Mouse (Mus musculus) forebrain, embryonic 16.5 days (tissue): Measurements from ENCODE around the gene Nectin2. TPM values are rescaled to one million over a fixed set of nuclear protein-coding genes. Genes with fewer than 3 reads are reported as not detected.

Experiments used
- ATAC-seq: fragments of 200-750 bp; cut with Nextera tagmentation; 2 replicates; pipeline ENCODE4 v1.8.0; 2017; ENCODE audit warnings: mild to moderate bottlenecking, moderate library complexity
- H3K27ac ChIP-seq: fragments of 300-500 bp; sonication (generic); 2 replicates; pipeline ENCODE4 v1.5.1; 2014; ENCODE audit warnings: low read length, control low read depth
- H3K27me3 ChIP-seq: fragments of 300-500 bp; sonication (generic); replicated peaks from 2 replicates; pipeline ENCODE4 v1.6.1; 2014; ENCODE audit warnings: low read length; ENCODE audit not compliant: control insufficient read depth, insufficient read depth
- H3K36me3 ChIP-seq: fragments of 300-500 bp; sonication (generic); 2 replicates; pipeline ENCODE4 v1.6.1; 2014; ENCODE audit not compliant: control insufficient read depth, insufficient read depth
- H3K4me1 ChIP-seq: fragments of 300-500 bp; sonication (generic); replicated peaks from 2 replicates; pipeline ENCODE4 v1.6.1; 2014; ENCODE audit warnings: low read length; ENCODE audit not compliant: control insufficient read depth, insufficient read depth
- H3K4me2 ChIP-seq: fragments of 300-500 bp; sonication (generic); 2 replicates; pipeline ENCODE4 v1.6.1; 2014; ENCODE audit warnings: mild to moderate bottlenecking, low read length, control low read depth
- H3K4me3 ChIP-seq: fragments of 300-500 bp; sonication (generic); replicated peaks from 2 replicates; pipeline ENCODE4 v1.5.1; 2014; ENCODE audit warnings: mild to moderate bottlenecking, low read length, control low read depth
- H3K9ac ChIP-seq: fragments of 300-500 bp; sonication (generic); replicated peaks from 2 replicates; pipeline ENCODE4 v1.6.1; 2014; ENCODE audit warnings: low read depth, low read length, control low read depth
- H3K9me3 ChIP-seq: fragments of 300-500 bp; sonication (generic); 2 replicates; pipeline ENCODE4 v1.6.1; 2016; ENCODE audit warnings: low read length; ENCODE audit not compliant: control insufficient read depth
- WGBS: fragments of 180-500 bp; shearing (Covaris S2); extraction: QIAGEN DNeasy Blood & Tissue Kit; methylation state at CpG from one replicate; pipeline ENCODE4 v1.1.7; 2014; 5-methylcytosine and 5-hydroxymethylcytosine counted together
- polyA plus RNA-seq: library from polyadenylated mRNA; unstranded; fragments of >200 nt; fragmentation: Nextera tagmentation; extraction: Ambion mirVana; gene quantifications from 2 replicates; pipeline ENCODE4 v1.2.1, GENCODE M21; 2015

Gene Nectin2
- polyA plus RNA-seq, 1 experiment from 2014 or later: 48.4 TPM

- H3K9me3 ChIP-seq: no peaks in the 10 kb centered on the region
- peak overlapping the region; percentile 55 for H3K4me2 ChIP-seq
- peak overlapping the region; percentile 48 for H3K9ac ChIP-seq
- peaks cover 9% of the 10 kb centered on the region for H3K4me1 ChIP-seq
- H3K27ac ChIP-seq: no peak overlapping the region
- no peaks in the 10 kb centered on the region for H3K36me3 ChIP-seq
- WGBS: under 1% methylated on average over 28 of the region's 28 CpGs
- peaks cover 28% of the 10 kb centered on the region for H3K27me3 ChIP-seq
- ATAC-seq: peak; percentile 77
- H3K4me3 ChIP-seq: peak overlapping the region; percentile 39
Observed at GRCm38 (mm10) chr7:19770375-19770754, 20.1 kb upstream of the Nectin2 start.

GRCm38 (mm10) chr7:19769434-19770374 is 19.4 kb upstream of the Nectin2 start:
- ATAC-seq: no peak; the same call in 1 of the 2 replicates
- H3K4me1 ChIP-seq: peaks cover 9% of the 10 kb centered on the region
- no peak overlapping the region for H3K27ac ChIP-seq
- no peaks in the 10 kb centered on the region for H3K9me3 ChIP-seq
- peak overlapping the region; percentile 48 for H3K9ac ChIP-seq
- no peaks in the 10 kb centered on the region for H3K36me3 ChIP-seq
- peak overlapping the region; percentile 55 for H3K4me2 ChIP-seq
- 9% methylated on average over 16 of the region's 16 CpGs for WGBS
- H3K27me3 ChIP-seq: peaks cover 28% of the 10 kb centered on the region
- H3K4me3 ChIP-seq: peak overlapping the region; percentile 39

- Histone ChIP-seq H3K4me1 (peaks cover 9% of the 10 kb centered on the region), H3K27me3 (peaks cover 28% of the 10 kb centered on the region), H3K27ac (no peak overlapping the region), H3K4me2 (no peak overlapping the region), H3K36me3 (no peaks in the 10 kb centered on the region), H3K4me3 (no peak overlapping the region), H3K9ac (no peak overlapping the region), H3K9me3 (no peaks in the 10 kb centered on the region)
- WGBS: 30% methylated on average over 4 of the region's 4 CpGs
- ATAC-seq: no peak
Observed at GRCm38 (mm10) chr7:19769001-19769400, 18.7 kb upstream of the Nectin2 start.

GRCm38 (mm10) chr7:19768251-19768650 is 18.0 kb upstream of the Nectin2 start:
- H3K4me2 ChIP-seq: no peak overlapping the region
- H3K27ac ChIP-seq: no peak overlapping the region
- H3K27me3 ChIP-seq: peaks cover 28% of the 10 kb centered on the region
- no peak for ATAC-seq
- no peak overlapping the region for H3K4me3 ChIP-seq
- H3K9me3 ChIP-seq: no peaks in the 10 kb centered on the region
- no peak overlapping the region for H3K9ac ChIP-seq
- 68% methylated on average over 14 of the region's 14 CpGs for WGBS
- H3K36me3 ChIP-seq: no peaks in the 10 kb centered on the region
- H3K4me1 ChIP-seq: peaks cover 9% of the 10 kb centered on the region

- H3K9me3 ChIP-seq: no peaks in the 10 kb centered on the region
- H3K27ac ChIP-seq: no peak overlapping the region
- H3K4me1 ChIP-seq: no peaks in the 10 kb centered on the region
- WGBS: 96% methylated on average over 8 of the region's 9 CpGs
- no peak for ATAC-seq
- H3K4me3 ChIP-seq: no peak overlapping the region
- no peak overlapping the region for H3K4me2 ChIP-seq
- H3K36me3 ChIP-seq: no peaks in the 10 kb centered on the region
- H3K27me3 ChIP-seq: peaks cover 7% of the 10 kb centered on the region
- no peak overlapping the region for H3K9ac ChIP-seq
Observed at GRCm38 (mm10) chr7:19764581-19764980, 14.3 kb upstream of the Nectin2 start.

GRCm38 (mm10) chr7:19763829-19764477 is 13.7 kb upstream of the Nectin2 start:
- 88% methylated on average over 13 of the region's 13 CpGs for WGBS
- Histone ChIP-seq H3K4me3 (no peak overlapping the region), H3K27me3 (peaks cover under 1% of the 10 kb centered on the region; the same call in 1 of the 2 replicates), H3K4me1 (no peaks in the 10 kb centered on the region), H3K9ac (no peak overlapping the region), H3K9me3 (no peaks in the 10 kb centered on the region), H3K4me2 (no peak overlapping the region), H3K27ac (no peak overlapping the region), H3K36me3 (no peaks in the 10 kb centered on the region)
- no peak for ATAC-seq

GRCm38 (mm10) chr7:19762283-19762682 is 12.0 kb upstream of the Nectin2 start:
- H3K27me3 ChIP-seq: no peaks in the 10 kb centered on the region
- WGBS: 90% methylated on average over 11 of the region's 11 CpGs
- no peak overlapping the region for H3K9ac ChIP-seq

GRCm38 (mm10) chr7:19760021-19760420 is 9.7 kb upstream of the Nectin2 start:
- Histone ChIP-seq H3K9me3 (no peaks in the 10 kb centered on the region), H3K4me1 (no peaks in the 10 kb centered on the region), H3K27ac (no peak overlapping the region), H3K36me3 (no peaks in the 10 kb centered on the region), H3K4me2 (no peak overlapping the region), H3K9ac (no peak overlapping the region), H3K4me3 (no peak overlapping the region), H3K27me3 (no peaks in the 10 kb centered on the region)
- 91% methylated on average over 13 of the region's 13 CpGs for WGBS
- ATAC-seq: no peak

More at GRCm38 (mm10) chr7:19762283-19762682, 12.0 kb upstream of the Nectin2 start:
- no peak overlapping the region for H3K4me2 ChIP-seq
- ATAC-seq: no peak
- H3K36me3 ChIP-seq: no peaks in the 10 kb centered on the region
- no peak overlapping the region for H3K27ac ChIP-seq
- no peaks in the 10 kb centered on the region for H3K4me1 ChIP-seq
- H3K4me3 ChIP-seq: no peak overlapping the region
- no peaks in the 10 kb centered on the region for H3K9me3 ChIP-seq

GRCm38 (mm10) chr7:19758623-19759022 is 8.3 kb upstream of the Nectin2 start:
- WGBS: 90% methylated on average over 13 of the region's 13 CpGs
- no peak overlapping the region for H3K9ac ChIP-seq

More at GRCm38 (mm10) chr7:19758623-19759022, 8.3 kb upstream of the Nectin2 start:
- Histone ChIP-seq H3K27me3 (no peaks in the 10 kb centered on the region), H3K4me1 (no peaks in the 10 kb centered on the region), H3K4me3 (no peak overlapping the region), H3K27ac (no peak overlapping the region), H3K36me3 (no peaks in the 10 kb centered on the region), H3K9me3 (no peaks in the 10 kb centered on the region), H3K4me2 (no peak overlapping the region)
- no peak for ATAC-seq
